Mouse (Mus musculus) hindlimb bud, embryonic 11.5 days (tissue): ENCODE measurements around the gene Usp42.

Experiments used
- DNase-seq: peaks from one replicate; pipeline ENCODE4 v3.0.0-alpha.2; 2012; ENCODE audit warnings: low read depth, low spot score; ENCODE audit errors: extremely low spot score

The Usp42 gene

GRCm38 (mm10) chr5:143690926-143691325, 41.2 kb downstream of the Usp42 start:
- DNase-seq: no peak

- no peak for DNase-seq
Measured at GRCm38 (mm10) chr5:143690392-143690791, 41.7 kb downstream of the Usp42 start.

GRCm38 (mm10) chr5:143687589-143687988, 44.5 kb downstream of the Usp42 start:
- DNase-seq: no peak

GRCm38 (mm10) chr5:143686456-143686855, 45.6 kb downstream of the Usp42 start:
- no peak for DNase-seq

GRCm38 (mm10) chr5:143684911-143685390, 47.1 kb downstream of the Usp42 start:
- DNase-seq: no peak

GRCm38 (mm10) chr5:143683696-143684095, 48.4 kb downstream of the Usp42 start:
- no peak for DNase-seq

- DNase-seq: no peak
Measured at GRCm38 (mm10) chr5:143679654-143680053, 52.4 kb downstream of the Usp42 start.

GRCm38 (mm10) chr5:143678634-143679271, 53.3 kb downstream of the Usp42 start:
- no peak for DNase-seq

- DNase-seq: no peak
Measured at GRCm38 (mm10) chr5:143677363-143677762, 54.7 kb downstream of the Usp42 start.

- no peak for DNase-seq
Measured at GRCm38 (mm10) chr5:143676218-143676985, 55.7 kb downstream of the Usp42 start.

- DNase-seq: no peak
Measured at GRCm38 (mm10) chr5:143674576-143674975, 57.5 kb downstream of the Usp42 start.

GRCm38 (mm10) chr5:143670740-143671415, 61.2 kb downstream of the Usp42 start:
- no peak for DNase-seq

- no peak for DNase-seq
Measured at GRCm38 (mm10) chr5:143669839-143670238, 62.2 kb downstream of the Usp42 start.

- no peak for DNase-seq
Measured at GRCm38 (mm10) chr5:143669393-143669792, 62.7 kb downstream of the Usp42 start.

GRCm38 (mm10) chr5:143668884-143669283, 63.2 kb downstream of the Usp42 start:
- DNase-seq: no peak

GRCm38 (mm10) chr5:143666015-143666414, 66.1 kb downstream of the Usp42 start:
- no peak for DNase-seq

- DNase-seq: no peak
Measured at GRCm38 (mm10) chr5:143665561-143665960, 66.5 kb downstream of the Usp42 start.

GRCm38 (mm10) chr5:143663074-143663687, 68.9 kb downstream of the Usp42 start:
- no peak for DNase-seq
